Mouse (Mus musculus): ENCODE measurements at regions not wholly inside any gene's neighbourhood (a gene's known extent, or its start where the extent isn't known, plus 50 kb on each side); places are given as distances from the start of the nearest gene placed in this dataset.

DNA sequence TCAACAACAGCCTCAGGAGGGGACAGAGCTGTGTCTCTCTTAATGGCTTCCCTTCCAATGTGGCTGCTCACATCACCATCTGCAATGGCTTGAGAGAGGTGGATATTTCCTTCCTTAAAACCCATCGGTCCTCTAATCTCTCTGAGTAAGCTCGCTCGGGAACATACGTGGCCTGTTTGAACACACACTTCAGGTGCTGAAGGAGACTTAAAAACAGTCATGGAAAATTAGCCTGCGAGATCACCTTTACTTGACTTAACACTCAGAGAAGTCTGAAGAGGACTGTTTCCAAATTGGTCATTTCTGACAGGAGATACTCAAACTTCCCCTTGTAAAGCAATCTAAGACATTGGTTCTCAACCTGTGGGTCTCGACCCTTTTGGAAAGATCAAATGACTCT, 83.0 kb downstream of the Vegfa start:
- no peak for TF ChIP-seq USF1 (IDR thresholded peaks at IDR 0.05; ENCODE audit: low read depth)
- TF ChIP-seq CTCF (IDR thresholded peaks at IDR 0.05; ENCODE audit: control insufficient read depth, insufficient read depth, insufficient read length): no peak
- no peak for TF ChIP-seq MAX (IDR thresholded peaks at IDR 0.05)
- TF ChIP-seq MYOG (IDR thresholded peaks at IDR 0.05; ENCODE audit: control insufficient read depth, extremely low read depth, insufficient read length): no peak
- TF ChIP-seq CEBPB (IDR thresholded peaks at IDR 0.05; ENCODE audit: low read depth): no peak
- TF ChIP-seq MYOD1 (IDR thresholded peaks at IDR 0.05; ENCODE audit: control insufficient read depth, insufficient read length, low read depth): no peak
- no peak for TF ChIP-seq FOSL1 (IDR thresholded peaks at IDR 0.05; ENCODE audit: insufficient read depth, low read length, poor library complexity, severe bottlenecking)
